Mouse (Mus musculus): ENCODE results near the gene Atrn.

GRCm38 (mm10) chr2:131055631-131056030, 149.3 kb downstream of the Atrn start:
- peak; percentile 78 for TF ChIP-seq CTCF (IDR thresholded peaks at IDR 0.05; ENCODE audit: control insufficient read depth, insufficient read depth, low read length)
- TF ChIP-seq POLR2A (IDR thresholded peaks at IDR 0.05; ENCODE audit: borderline replicate concordance, control insufficient read depth, low read depth, low read length) = no peak
